Mouse (Mus musculus) fat pad, adult 2 months (tissue): ENCODE measurements around the gene Themis.

Experiments
- DNase-seq: peaks from one replicate; pipeline ENCODE4 v3.0.0-alpha.2; 2011; ENCODE audit warnings: low read depth, low spot score; ENCODE audit errors: extremely low read depth

The Themis gene

DNA sequence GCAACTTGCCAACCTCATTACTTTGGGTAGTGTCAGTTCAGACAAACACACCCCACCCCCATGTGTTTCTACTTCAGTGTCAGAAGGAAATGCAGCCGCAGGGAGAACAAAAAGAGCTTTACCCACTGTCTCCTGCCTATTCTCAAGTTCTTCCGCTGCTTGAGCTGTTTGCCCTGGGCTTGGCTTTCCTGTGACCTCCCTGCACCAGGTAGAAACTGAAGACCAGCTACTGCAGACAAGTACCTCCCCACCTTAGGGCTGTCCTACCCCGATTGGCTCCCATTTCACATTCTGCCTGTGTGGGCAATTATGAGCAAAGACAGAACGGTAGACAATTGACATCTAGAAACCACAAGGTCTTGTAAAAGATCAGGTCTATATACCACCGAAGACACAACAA lies at the start of gene Themis:
TSS of gene Themis (plus strand) at position 100 of the 400 bp plus-strand sequence.
- DNase-seq, result no peak

DNA sequence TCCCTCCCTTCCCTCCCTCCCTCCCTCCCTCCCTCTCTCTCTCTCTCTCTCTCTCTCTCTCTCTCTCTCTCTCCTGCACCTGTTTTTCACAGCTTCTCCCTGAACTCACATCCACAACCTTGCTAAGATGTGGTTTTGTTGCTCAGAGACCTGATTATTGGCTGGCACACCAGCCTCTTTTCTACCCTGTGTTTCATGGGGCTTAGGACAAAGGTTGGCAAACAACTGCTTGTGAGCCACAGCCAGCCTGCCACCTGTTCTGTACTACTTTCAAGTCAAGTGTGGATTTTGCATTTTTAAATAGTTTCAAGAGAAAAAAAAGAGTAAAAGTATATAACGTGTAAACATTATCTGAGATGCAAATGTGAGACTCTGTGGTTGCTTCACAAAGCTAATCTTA lies 48.7 kb upstream of the Themis start:
- no peak for DNase-seq

GRCm38 (mm10) chr10:28636096-28636495 lies 32.1 kb upstream of the Themis start:
- DNase-seq, result no peak

DNA sequence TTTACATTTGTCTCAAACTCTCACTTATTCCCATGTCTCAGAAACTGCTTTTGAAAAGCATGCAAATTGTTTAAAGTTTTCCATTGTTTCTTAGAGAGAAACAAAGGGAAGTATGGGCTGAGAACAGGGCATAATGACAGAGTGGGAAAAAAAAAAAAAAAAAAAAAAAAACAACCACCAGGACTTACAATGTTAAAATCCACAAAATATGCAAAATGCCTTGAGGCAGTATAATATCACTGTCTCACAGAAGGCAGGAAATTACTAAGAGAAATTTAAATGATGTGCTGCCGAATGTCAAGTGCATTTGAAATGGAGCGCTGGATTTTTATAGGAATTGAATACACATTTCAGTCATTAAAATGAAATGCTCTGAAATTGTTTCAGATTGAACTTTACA lies 26.3 kb upstream of the Themis start:
- no peak for DNase-seq

GRCm38 (mm10) chr10:28647855-28648254 lies 20.3 kb upstream of the Themis start:
- no peak for DNase-seq

DNA sequence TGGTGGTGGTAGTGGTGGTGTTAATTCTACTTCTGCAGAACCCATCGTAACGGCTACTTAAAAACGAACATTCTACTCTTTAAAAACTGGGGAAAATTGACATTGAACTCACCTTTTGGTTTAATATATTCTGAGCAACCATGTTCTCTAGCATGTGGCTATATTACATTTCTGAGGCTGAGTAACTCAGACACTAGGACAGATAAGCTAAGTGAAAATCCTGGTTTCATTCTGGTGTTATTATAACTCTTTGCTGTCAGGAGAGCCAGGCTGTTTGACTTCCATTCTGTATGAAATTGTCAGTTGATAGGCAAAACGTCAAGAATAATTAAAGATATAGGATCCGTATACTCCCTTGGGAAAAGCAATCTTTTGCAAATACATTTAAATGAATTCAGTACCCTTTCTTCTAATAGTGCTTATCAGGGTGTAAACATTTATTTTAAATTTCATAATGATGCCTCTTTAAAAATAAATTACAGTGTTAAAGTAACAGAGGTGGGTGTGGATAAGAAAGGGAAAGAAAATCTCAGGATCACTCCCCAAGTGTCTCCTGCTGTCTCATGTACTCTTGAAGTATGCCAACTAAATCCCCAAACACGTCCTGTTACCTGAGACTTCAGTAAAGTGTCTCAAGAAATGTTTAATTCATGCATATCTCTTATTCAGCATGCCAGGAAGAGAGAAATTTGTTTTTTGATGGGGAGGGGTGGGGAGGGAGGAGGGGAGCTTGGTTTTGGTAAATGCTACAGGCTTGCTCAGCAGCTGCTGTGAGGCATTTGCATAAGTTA lies 18.9 kb upstream of the Themis start:
- DNase-seq, result no peak

DNA sequence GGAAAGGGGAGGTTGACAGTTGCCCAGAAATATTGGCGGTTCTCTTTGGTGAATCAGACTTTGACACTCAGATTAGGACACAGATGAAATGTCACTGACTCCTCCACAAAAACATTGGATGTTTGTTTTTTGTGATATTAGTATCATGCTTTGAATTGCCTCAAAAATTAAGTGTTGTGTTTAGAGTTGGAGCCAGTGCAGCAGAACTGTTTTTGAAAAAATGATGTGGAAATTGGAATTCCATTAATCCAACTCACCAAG lies 18.3 kb upstream of the Themis start:
- DNase-seq, result no peak

DNA sequence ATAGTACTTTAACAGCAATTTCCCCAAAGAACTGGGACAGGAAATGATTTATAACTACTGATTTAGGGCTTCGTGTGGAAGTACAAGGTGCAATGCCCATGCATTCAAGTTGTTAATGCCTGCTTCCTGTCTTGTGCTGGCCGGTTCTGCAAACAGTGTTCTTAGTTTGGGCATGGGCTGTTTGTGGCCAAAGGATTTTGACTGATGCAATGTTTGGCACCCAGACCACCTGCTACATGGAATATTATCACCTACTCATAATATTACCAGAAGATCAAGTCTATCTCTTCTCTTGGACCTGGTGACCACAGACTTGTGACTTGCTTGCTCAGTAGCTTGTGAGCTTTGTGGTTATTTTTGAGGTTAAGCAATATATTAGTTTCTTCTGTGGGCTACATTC lies 16.2 kb upstream of the Themis start:
- DNase-seq, result no peak

- DNase-seq, result no peak
Measured at GRCm38 (mm10) chr10:28654733-28655132, 13.4 kb upstream of the Themis start.

- no peak for DNase-seq
Measured at GRCm38 (mm10) chr10:28665141-28665540, 3.0 kb upstream of the Themis start.

DNA sequence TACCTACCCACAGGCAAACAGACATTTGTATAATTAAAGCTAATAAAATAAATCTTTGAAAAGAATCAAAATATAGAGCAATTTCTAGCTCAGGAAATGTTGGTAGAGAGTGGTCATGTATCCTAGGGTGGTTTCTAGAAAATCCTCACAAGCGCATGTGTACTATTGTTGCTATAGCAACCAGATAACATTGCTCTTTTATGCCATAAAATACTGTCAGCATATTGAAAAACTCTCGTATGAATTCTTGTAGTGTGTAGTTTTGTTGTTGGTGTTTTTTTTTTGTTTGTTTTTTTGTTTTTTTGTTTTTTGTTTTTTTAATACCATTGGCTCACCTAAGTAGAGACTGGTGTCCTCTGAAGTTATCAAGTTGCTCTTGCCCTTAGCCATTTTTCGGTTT lies 5.8 kb downstream of the Themis start:
- DNase-seq, result no peak

DNA sequence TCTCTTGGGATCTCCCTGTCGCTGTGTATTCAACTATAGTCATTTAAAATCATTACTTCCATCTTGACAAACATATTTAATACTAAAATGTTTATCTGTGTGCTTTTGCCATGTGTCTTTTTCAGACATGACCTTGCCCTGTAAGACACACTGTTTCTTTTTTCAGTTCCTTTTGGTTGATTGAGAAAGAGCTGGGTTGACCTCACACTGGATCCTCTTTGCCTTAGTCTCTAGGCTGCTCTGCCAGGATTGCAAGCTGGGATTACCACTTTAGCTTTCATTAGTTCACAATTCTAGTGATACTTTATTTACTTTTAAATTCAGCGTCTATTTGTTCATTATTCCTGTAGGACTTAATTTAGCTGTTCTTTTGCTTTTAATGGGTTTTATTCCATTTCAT lies 7.2 kb downstream of the Themis start:
- DNase-seq, result no peak

- DNase-seq, result no peak
Measured at GRCm38 (mm10) chr10:28694981-28695380, 26.8 kb downstream of the Themis start.

- no peak for DNase-seq
Measured at GRCm38 (mm10) chr10:28696032-28696431, 27.9 kb downstream of the Themis start.

DNA sequence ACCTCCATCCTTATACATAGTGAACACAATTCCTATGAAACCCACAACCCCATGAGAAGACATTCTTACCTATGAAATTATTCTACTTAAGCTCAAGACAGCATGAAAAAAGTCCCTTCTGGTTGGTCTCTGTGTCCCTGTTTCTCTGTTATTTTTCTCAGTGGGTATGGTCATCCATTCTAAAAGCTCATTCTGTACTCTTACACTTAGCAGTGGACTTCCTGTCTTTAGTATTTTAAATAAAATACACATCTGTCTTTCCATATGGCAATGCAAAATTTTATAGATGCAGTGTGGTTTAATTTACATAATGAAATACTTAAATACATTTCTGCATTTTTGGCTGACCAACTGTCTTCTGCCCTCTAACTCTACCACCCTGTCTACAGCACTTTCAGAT lies 30.0 kb downstream of the Themis start:
- DNase-seq, result no peak

- DNase-seq, result no peak
Measured at GRCm38 (mm10) chr10:28721828-28722227, 53.7 kb downstream of the Themis start.

DNA sequence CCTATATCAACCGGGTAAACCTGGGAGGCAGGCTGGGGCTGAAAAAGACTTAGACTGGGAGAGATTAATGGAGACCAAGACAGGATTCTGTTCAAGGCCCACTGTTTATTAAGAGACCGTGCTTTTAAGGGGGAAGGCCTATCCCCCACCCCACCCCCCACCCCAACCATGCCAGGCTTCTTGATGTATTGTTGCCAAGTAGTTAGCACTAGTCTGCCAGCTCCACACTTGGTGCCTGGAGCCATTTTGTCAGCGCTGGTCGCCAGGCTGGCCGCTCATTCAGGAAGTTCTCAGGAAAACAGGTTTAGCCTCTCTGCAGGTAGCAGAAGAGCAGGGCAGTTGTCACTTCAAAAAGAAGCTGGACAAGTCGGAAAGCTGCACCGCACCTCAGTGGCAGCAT lies 55.1 kb downstream of the Themis start:
- DNase-seq, result no peak

- DNase-seq, result no peak
Measured at GRCm38 (mm10) chr10:28730122-28730521, 62.0 kb downstream of the Themis start.

DNA sequence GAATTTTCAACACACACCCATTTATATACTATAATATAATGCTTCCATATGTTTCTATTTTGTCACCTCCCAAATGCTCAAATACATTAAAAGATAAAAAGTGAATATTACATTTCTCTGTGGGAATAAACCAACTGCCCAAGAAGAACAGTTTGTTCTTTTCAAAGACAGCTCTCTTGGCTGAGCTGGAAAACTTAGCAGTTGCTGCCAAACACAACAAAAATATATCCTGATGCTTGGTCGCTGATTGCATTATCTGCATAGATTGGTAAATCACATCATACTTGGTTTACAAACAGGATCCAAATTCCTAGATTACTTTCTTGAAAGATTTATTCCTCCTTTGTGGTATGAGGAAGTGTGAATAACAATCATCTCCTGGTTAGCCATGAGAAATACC lies 69.8 kb downstream of the Themis start:
- DNase-seq, result no peak

GRCm38 (mm10) chr10:28746426-28746825 lies 78.3 kb downstream of the Themis start:
- no peak for DNase-seq

DNA sequence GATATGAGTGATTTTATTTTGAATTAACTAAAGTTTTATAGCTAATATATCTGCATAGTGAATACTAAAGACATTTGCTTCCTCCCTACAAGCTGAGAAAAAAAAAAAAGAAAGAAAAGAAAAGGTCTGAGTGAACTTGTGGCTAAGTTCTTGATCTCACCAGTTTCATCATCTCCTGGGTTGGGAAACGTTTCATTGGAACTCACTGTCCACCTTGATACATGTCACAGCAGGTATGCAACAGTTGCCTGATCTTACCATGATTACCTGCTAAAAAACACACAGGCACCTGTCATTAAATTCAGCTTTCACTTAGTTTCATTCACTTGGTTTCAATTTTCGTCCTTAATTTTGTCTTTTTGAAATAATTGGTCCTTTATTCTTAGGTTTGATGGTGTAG lies 85.2 kb downstream of the Themis start:
- DNase-seq, result peak; percentile 78

DNA sequence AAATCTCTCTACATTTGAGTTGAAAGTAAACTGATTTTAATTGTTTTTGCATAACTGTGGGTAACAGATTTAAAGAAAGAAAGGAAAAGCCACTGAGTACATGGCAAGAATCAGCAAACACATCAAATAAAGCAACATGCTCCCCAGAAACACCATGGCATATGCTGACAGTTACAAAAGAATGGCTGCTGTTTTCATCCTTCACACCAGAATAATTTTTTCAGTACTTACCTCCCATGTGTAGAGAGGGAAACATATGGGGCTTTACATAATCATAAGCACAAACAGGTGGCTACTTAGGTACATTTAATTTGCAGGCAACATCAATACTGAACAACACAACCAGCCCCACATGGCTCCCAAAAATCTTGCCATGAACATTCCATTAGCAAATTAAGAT lies 86.8 kb downstream of the Themis start:
- no peak for DNase-seq

- no peak for DNase-seq
Measured at GRCm38 (mm10) chr10:28776777-28777402, 108.7 kb downstream of the Themis start.
